Mouse (Mus musculus): ENCODE results near the gene Stac2. TPM values are rescaled to one million over a fixed set of nuclear protein-coding genes. Genes with fewer than 3 reads are reported as not detected.
A peak's percentile ranks its signal among the peaks of the same experiment; 100 is the strongest.

The Stac2 gene
- polyA plus RNA-seq, 1 experiment from 2014 or later, result 0.59 TPM

- Histone ChIP-seq H3K27me3 (ENCODE audit: control insufficient read depth, insufficient read depth, low read length) (peaks cover 32% of the 10 kb centered on the region), H3K9me3 (ENCODE audit: control insufficient read depth, low read length) (no peaks in the 10 kb centered on the region), H3K4me1 (ENCODE audit: control insufficient read depth in 2 of 2, insufficient read depth in 2 of 2, low read length in 2 of 2) (peaks cover 8 to 13% of the 10 kb centered on the region in 2 experiments), H3K36me3 (ENCODE audit: control insufficient read depth, insufficient read depth, low read length) (no peaks in the 10 kb centered on the region), H3K27ac (replicated peaks in 1 of 2; ENCODE audit: control insufficient read depth in 1 of 2, insufficient read depth in 1 of 2, low read depth in 2 of 2, low read length in 2 of 2) (no peak overlapping the region), H3K4me2 (ENCODE audit: low read length) (no peak overlapping the region), H3K9ac (ENCODE audit: low read length) (no peak overlapping the region), H3K4me3 (ENCODE audit: control insufficient read depth in 1 of 2, insufficient read depth in 1 of 2, low read depth in 1 of 2, low read length in 2 of 2) (no peak overlapping the region)
- ATAC-seq (ENCODE audit: insufficient number of reproducible peaks, insufficient read depth, low FRiP score, low read depth), result no peak
- 68% methylated on average over 8 of the region's 8 CpGs for WGBS
Observed at GRCm38 (mm10) chr11:97997387-97997960, 55.8 kb downstream of the Stac2 start.

- ATAC-seq (ENCODE audit: insufficient number of reproducible peaks, insufficient read depth, low FRiP score, low read depth), result no peak
- H3K9me3 ChIP-seq (ENCODE audit: control insufficient read depth, low read length), result no peaks in the 10 kb centered on the region
- H3K9ac ChIP-seq (ENCODE audit: low read length), result no peak overlapping the region
- H3K27ac ChIP-seq (replicated peaks in 1 of 2; ENCODE audit: control insufficient read depth in 1 of 2, insufficient read depth in 1 of 2, low read depth in 2 of 2, low read length in 2 of 2), result no peak overlapping the region
- H3K4me2 ChIP-seq (ENCODE audit: low read length), result no peak overlapping the region
- peaks cover 7 to 10% of the 10 kb centered on the region in 2 experiments for H3K4me1 ChIP-seq (ENCODE audit: control insufficient read depth in 2 of 2, insufficient read depth in 2 of 2, low read length in 2 of 2)
- no peaks in the 10 kb centered on the region for H3K36me3 ChIP-seq (ENCODE audit: control insufficient read depth, insufficient read depth, low read length)
- H3K27me3 ChIP-seq (ENCODE audit: control insufficient read depth, insufficient read depth, low read length), result peaks cover 24% of the 10 kb centered on the region
- 62% methylated on average over 1 of the region's 1 CpGs for WGBS
- no peak overlapping the region for H3K4me3 ChIP-seq (ENCODE audit: control insufficient read depth in 1 of 2, insufficient read depth in 1 of 2, low read depth in 1 of 2, low read length in 2 of 2)
Observed at GRCm38 (mm10) chr11:97996691-97997090, 56.6 kb downstream of the Stac2 start.

- Histone ChIP-seq H3K27ac (replicated peaks in 1 of 2; ENCODE audit: control insufficient read depth in 1 of 2, insufficient read depth in 1 of 2, low read depth in 2 of 2, low read length in 2 of 2) (no peak within 1 kb of the TSS), H3K9ac (ENCODE audit: low read length) (peak within 1 kb of the TSS; percentile 51), H3K4me3 (ENCODE audit: control insufficient read depth in 1 of 2, insufficient read depth in 1 of 2, low read depth in 1 of 2, low read length in 2 of 2) (peak within 1 kb of the TSS; percentile 42 to 50), H3K36me3 (ENCODE audit: control insufficient read depth, insufficient read depth, low read length) (no peaks in the 10 kb centered on the region), H3K4me1 (ENCODE audit: control insufficient read depth in 2 of 2, insufficient read depth in 2 of 2, low read length in 2 of 2) (peaks cover 7 to 10% of the 10 kb centered on the region in 2 experiments), H3K27me3 (ENCODE audit: control insufficient read depth, insufficient read depth, low read length) (peaks cover 16% of the 10 kb centered on the region), H3K4me2 (ENCODE audit: low read length) (peak within 1 kb of the TSS; percentile 83), H3K9me3 (ENCODE audit: control insufficient read depth, low read length) (no peaks in the 10 kb centered on the region)
- 2% methylated on average over 26 of the region's 26 CpGs for WGBS
- no peak; the same call in 1 of the 2 replicates for ATAC-seq (ENCODE audit: insufficient number of reproducible peaks, insufficient read depth, low FRiP score, low read depth)
Observed at GRCm38 (mm10) chr11:97995564-97996288, 57.5 kb downstream of the Stac2 start, which contains the start of gene Arl5c. Gene Arl5c, minus strand, starts transcription at chr11:97996181.

GRCm38 (mm10) chr11:97994539-97995100 lies 58.6 kb downstream of the Stac2 start:
- H3K27me3 ChIP-seq (ENCODE audit: control insufficient read depth, insufficient read depth, low read length), result peaks cover 5% of the 10 kb centered on the region; the same call in 1 of the 2 replicates
- 5% methylated on average over 13 of the region's 13 CpGs for WGBS
- peak overlapping the region; percentile 51 for H3K9ac ChIP-seq (ENCODE audit: low read length)

GRCm38 (mm10) chr11:97988530-97989096 lies 64.6 kb downstream of the Stac2 start:
- H3K4me1 ChIP-seq (ENCODE audit: control insufficient read depth in 2 of 2, insufficient read depth in 2 of 2, low read length in 2 of 2), result peaks cover 9 to 22% of the 10 kb centered on the region in 2 experiments; a peak in 3 of 4 replicates
- WGBS, result under 1% methylated on average over 26 of the region's 26 CpGs
- no peaks in the 10 kb centered on the region for H3K36me3 ChIP-seq (ENCODE audit: control insufficient read depth, insufficient read depth, low read length)
- H3K27me3 ChIP-seq (ENCODE audit: control insufficient read depth, insufficient read depth, low read length), result peaks cover 26% of the 10 kb centered on the region
- ATAC-seq (ENCODE audit: insufficient number of reproducible peaks, insufficient read depth, low FRiP score, low read depth), result peak; percentile 79
- H3K4me3 ChIP-seq (ENCODE audit: control insufficient read depth in 1 of 2, insufficient read depth in 1 of 2, low read depth in 1 of 2, low read length in 2 of 2), result peak overlapping the region; percentile 95 to 99
- peak overlapping the region; percentile 89 for H3K9ac ChIP-seq (ENCODE audit: low read length)
- H3K9me3 ChIP-seq (ENCODE audit: control insufficient read depth, low read length), result no peaks in the 10 kb centered on the region
- H3K27ac ChIP-seq (replicated peaks in 1 of 2; ENCODE audit: control insufficient read depth in 1 of 2, insufficient read depth in 1 of 2, low read depth in 2 of 2, low read length in 2 of 2), result peak overlapping the region; percentile 77 to 88
- H3K4me2 ChIP-seq (ENCODE audit: low read length), result peak overlapping the region; percentile 92

More at GRCm38 (mm10) chr11:97994539-97995100, 58.6 kb downstream of the Stac2 start:
- Histone ChIP-seq H3K27ac (replicated peaks in 1 of 2; ENCODE audit: control insufficient read depth in 1 of 2, insufficient read depth in 1 of 2, low read depth in 2 of 2, low read length in 2 of 2) (no peak overlapping the region), H3K36me3 (ENCODE audit: control insufficient read depth, insufficient read depth, low read length) (no peaks in the 10 kb centered on the region), H3K4me3 (ENCODE audit: control insufficient read depth in 1 of 2, insufficient read depth in 1 of 2, low read depth in 1 of 2, low read length in 2 of 2) (peak overlapping the region; percentile 42 to 50), H3K4me2 (ENCODE audit: low read length) (peak overlapping the region; percentile 83), H3K9me3 (ENCODE audit: control insufficient read depth, low read length) (no peaks in the 10 kb centered on the region), H3K4me1 (ENCODE audit: control insufficient read depth in 2 of 2, insufficient read depth in 2 of 2, low read length in 2 of 2) (peaks cover 14 to 19% of the 10 kb centered on the region in 2 experiments)
- peak; percentile 41; the same call in 1 of the 2 replicates for ATAC-seq (ENCODE audit: insufficient number of reproducible peaks, insufficient read depth, low FRiP score, low read depth)

GRCm38 (mm10) chr11:97987551-97988526 lies 65.4 kb downstream of the Stac2 start:
- H3K4me1 ChIP-seq (ENCODE audit: control insufficient read depth in 2 of 2, insufficient read depth in 2 of 2, low read length in 2 of 2), result peaks cover 9 to 22% of the 10 kb centered on the region in 2 experiments; a peak in 3 of 4 replicates
- H3K4me2 ChIP-seq (ENCODE audit: low read length), result peak overlapping the region; percentile 92
- ATAC-seq (ENCODE audit: insufficient number of reproducible peaks, insufficient read depth, low FRiP score, low read depth), result peak; percentile 67
- peaks cover 26% of the 10 kb centered on the region for H3K27me3 ChIP-seq (ENCODE audit: control insufficient read depth, insufficient read depth, low read length)
- peak overlapping the region; percentile 77 to 88 for H3K27ac ChIP-seq (replicated peaks in 1 of 2; ENCODE audit: control insufficient read depth in 1 of 2, insufficient read depth in 1 of 2, low read depth in 2 of 2, low read length in 2 of 2)
- peak overlapping the region; percentile 89 for H3K9ac ChIP-seq (ENCODE audit: low read length)
- WGBS, result under 1% methylated on average over 42 of the region's 42 CpGs
- no peaks in the 10 kb centered on the region for H3K9me3 ChIP-seq (ENCODE audit: control insufficient read depth, low read length)
- H3K36me3 ChIP-seq (ENCODE audit: control insufficient read depth, insufficient read depth, low read length), result no peaks in the 10 kb centered on the region
- peak overlapping the region; percentile 95 to 99 for H3K4me3 ChIP-seq (ENCODE audit: control insufficient read depth in 1 of 2, insufficient read depth in 1 of 2, low read depth in 1 of 2, low read length in 2 of 2)

Data from heart, embryonic 14.5 days (tissue).